8 mouse cellular contexts compared by ENCODE assay signal in genomic region chr7:123017627-123018026, GRCm38 (mm10). TPM values are rescaled to one million over a fixed set of nuclear protein-coding genes. Genes with fewer than 3 reads are reported as not detected.
DNase-seq lines count a peak whose midpoint lies in the region; ATAC-seq and TF ChIP-seq lines count a peak whose summit lies in the region.

No protein-coding gene starts in this region.

- no peaks in the 10 kb centered on the region for H3K4me1 ChIP-seq in midbrain, embryonic 14.5 days (ENCODE audit: control insufficient read depth, insufficient read depth, low read length)
- no peaks in the 10 kb centered on the region for H3K4me1 ChIP-seq in midbrain, embryonic 13.5 days (replicated peaks)

- DNase-seq in gastrocnemius, adult 2 months: peak; percentile 28
- DNase-seq in gastrocnemius, postnatal 14 days: no peak
- peak; percentile 53 for DNase-seq in midbrain, embryonic 14.5 days
- peak; percentile 45 for DNase-seq in brain, adult 2 months (ENCODE audit: low read depth, low spot score)
- DNase-seq in lung, postnatal 36 days: peak; percentile 42

- ATAC-seq in midbrain, embryonic 14.5 days (ENCODE audit: low FRiP score, low TSS enrichment): no peak
- ATAC-seq in midbrain, embryonic 13.5 days: no peak
- ATAC-seq in frontal cortex, adult (ENCODE audit: low TSS enrichment): no peak
- ATAC-seq in inflammation-experienced regulatory T-cells, adult 6 months: no peak

- no peaks in the 10 kb centered on the region for H3K27me3 ChIP-seq in midbrain, embryonic 14.5 days (ENCODE audit: control insufficient read depth, insufficient read depth, low read length)
- no peaks in the 10 kb centered on the region for H3K27me3 ChIP-seq in midbrain, embryonic 13.5 days

- TF ChIP-seq CTCF in gastrocnemius, adult 2 months (IDR thresholded peaks at IDR 0.05): peak; percentile 81

- no peak overlapping the region for H3K27ac ChIP-seq in gastrocnemius, adult 2 months
- H3K27ac ChIP-seq in midbrain, embryonic 14.5 days (replicated peaks; ENCODE audit: low read depth, low read length): no peak overlapping the region
- H3K27ac ChIP-seq in midbrain, embryonic 13.5 days: no peak overlapping the region

- intact Hi-C loops in gastrocnemius, adult 2 months (cut with DNase I): no loop called here
- intact Hi-C loops in gastrocnemius, postnatal 14 days (cut with DNase I; ENCODE audit: low total_unique reads): no loop called here

- WGBS in midbrain, embryonic 14.5 days: 29% methylated on average over 3 of the region's 3 CpGs
- 33% methylated on average over 3 of the region's 3 CpGs for WGBS in midbrain, embryonic 13.5 days

- H3K9ac ChIP-seq in midbrain, embryonic 14.5 days (replicated peaks; ENCODE audit: low read length): no peak overlapping the region
- no peak overlapping the region for H3K9ac ChIP-seq in midbrain, embryonic 13.5 days (replicated peaks)

- H3K4me2 ChIP-seq in midbrain, embryonic 14.5 days (ENCODE audit: low read length): no peak overlapping the region
- no peak overlapping the region for H3K4me2 ChIP-seq in midbrain, embryonic 13.5 days (replicated peaks)

- H3K4me3 ChIP-seq in gastrocnemius, adult 2 months: no peak overlapping the region
- H3K4me3 ChIP-seq in midbrain, embryonic 14.5 days (replicated peaks; ENCODE audit: low read depth, low read length): no peak overlapping the region
- H3K4me3 ChIP-seq in midbrain, embryonic 13.5 days (replicated peaks): no peak overlapping the region

- no peaks in the 10 kb centered on the region for H3K9me3 ChIP-seq in midbrain, embryonic 14.5 days (ENCODE audit: control insufficient read depth, low read length)
- peaks cover 2% of the 10 kb centered on the region; the same call in 1 of the 2 replicates for H3K9me3 ChIP-seq in midbrain, embryonic 13.5 days

- H3K36me3 ChIP-seq in midbrain, embryonic 14.5 days (ENCODE audit: control insufficient read depth, insufficient read depth, low read length): no peaks in the 10 kb centered on the region
- H3K36me3 ChIP-seq in midbrain, embryonic 13.5 days: no peaks in the 10 kb centered on the region

RNA-seq across cellular contexts. Expression of gene Rbbp6, which starts 52.1 kb away (rescaled TPM):
- total RNA-seq in gastrocnemius, adult 2 months (2021): 10 to 100 TPM; 25.7 to 30.5 TPM
- 10 to 100 TPM; 22.9 to 23.4 TPM for total RNA-seq in gastrocnemius, postnatal 14 days (2021)
- polyA plus RNA-seq in midbrain, embryonic 14.5 days (2014; fragmentation: Nextera tagmentation; extraction: Ambion mirVana): 31.6 and 36.8 TPM in 2 replicates
- polyA plus RNA-seq in midbrain, embryonic 13.5 days (2015; fragmentation: Nextera tagmentation; extraction: Ambion mirVana): 31.3 and 34.1 TPM in 2 replicates
- 10 to 100 TPM; 33.9 to 66.1 (median 58.2) TPM for polyA plus RNA-seq in inflammation-experienced regulatory T-cells, adult 6 months (2017; shearing (Covaris generic))
